Mouse (Mus musculus) lung, postnatal 14 days (tissue): Measurements from ENCODE around the gene Gm42791.
A peak's percentile ranks its signal among the peaks of the same experiment; 100 is the strongest.

Source experiments
- DNase-seq: peaks from one replicate; pipeline ENCODE4 v3.0.0; 2021

Gm42791 gene

DNA sequence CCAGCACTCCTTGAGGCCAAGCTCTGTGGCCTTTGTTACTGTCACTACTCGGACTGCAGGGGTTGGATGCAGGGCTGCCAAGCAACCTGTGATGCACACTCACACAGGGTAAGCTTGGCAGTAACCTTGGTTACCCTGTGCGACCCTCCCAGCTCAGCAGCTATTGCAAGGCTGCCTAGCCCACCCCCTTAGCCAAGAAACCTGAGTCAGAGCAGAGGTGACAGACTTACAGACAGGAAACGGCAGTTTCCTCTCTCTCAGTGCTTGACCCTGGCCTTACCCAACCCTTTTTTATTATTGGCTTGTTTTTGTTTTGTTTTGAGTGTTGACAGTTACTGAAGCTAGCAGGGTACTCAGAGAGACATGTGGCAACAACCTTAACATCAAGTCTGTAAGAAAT lies 82.7 kb downstream of the Gm42791 start:
- no peak for DNase-seq

DNA sequence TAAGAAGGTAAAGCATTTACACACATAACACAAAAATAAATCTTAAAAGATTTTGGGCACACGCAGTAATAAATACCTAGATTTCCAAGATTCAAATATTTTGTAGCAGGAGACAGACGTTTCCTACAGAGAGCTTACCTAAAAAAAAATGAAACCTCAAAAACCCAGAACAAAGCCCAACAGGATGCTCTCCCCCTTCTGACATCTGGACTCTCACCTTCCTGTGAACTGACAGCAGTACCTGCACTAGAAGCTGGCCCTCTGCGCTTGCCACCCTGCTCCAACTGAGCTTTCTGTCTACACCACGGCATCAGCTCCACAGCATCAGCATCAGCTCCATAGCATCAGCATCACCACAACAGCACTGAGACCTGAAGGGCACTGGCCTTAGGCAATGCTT lies 84.9 kb downstream of the Gm42791 start:
- no peak for DNase-seq

DNA sequence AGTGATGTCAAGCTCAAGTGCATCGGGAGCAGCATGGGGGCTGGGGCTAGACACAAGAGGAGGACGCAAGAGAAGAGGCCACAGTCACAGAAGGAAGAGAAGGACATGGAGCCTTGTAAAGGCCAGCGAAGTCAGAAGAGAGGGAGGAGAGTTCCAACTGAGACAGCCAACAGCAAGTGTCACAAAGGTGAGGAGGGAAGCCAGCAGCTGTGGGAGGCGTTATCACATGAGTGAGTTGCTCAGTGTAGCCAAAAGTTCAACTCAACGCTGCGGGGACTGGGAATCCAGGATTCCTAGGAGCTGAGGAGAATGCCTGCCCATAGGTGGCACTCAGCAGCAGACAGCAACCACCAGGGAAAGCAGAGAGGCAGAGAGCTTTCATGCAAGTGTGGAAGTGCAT lies 85.5 kb downstream of the Gm42791 start:
- DNase-seq: peak; percentile 12

DNA sequence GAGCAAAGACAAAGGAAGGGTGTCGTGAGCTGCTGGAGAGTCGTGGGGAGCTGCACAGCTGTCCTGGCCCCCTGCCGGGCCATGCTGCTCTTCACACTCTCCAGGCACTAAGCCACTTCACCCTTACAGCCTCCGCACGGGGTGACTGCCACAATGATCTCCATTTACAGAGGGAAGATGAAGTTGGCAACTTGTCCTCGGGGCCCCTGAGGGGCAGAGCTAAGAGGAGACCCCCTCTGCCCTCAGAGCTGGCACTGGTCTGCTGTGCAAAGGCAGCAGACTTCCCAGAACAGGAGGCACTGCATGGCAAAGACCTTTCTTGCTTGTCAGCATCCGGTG lies 85.9 kb downstream of the Gm42791 start:
- no peak for DNase-seq

DNA sequence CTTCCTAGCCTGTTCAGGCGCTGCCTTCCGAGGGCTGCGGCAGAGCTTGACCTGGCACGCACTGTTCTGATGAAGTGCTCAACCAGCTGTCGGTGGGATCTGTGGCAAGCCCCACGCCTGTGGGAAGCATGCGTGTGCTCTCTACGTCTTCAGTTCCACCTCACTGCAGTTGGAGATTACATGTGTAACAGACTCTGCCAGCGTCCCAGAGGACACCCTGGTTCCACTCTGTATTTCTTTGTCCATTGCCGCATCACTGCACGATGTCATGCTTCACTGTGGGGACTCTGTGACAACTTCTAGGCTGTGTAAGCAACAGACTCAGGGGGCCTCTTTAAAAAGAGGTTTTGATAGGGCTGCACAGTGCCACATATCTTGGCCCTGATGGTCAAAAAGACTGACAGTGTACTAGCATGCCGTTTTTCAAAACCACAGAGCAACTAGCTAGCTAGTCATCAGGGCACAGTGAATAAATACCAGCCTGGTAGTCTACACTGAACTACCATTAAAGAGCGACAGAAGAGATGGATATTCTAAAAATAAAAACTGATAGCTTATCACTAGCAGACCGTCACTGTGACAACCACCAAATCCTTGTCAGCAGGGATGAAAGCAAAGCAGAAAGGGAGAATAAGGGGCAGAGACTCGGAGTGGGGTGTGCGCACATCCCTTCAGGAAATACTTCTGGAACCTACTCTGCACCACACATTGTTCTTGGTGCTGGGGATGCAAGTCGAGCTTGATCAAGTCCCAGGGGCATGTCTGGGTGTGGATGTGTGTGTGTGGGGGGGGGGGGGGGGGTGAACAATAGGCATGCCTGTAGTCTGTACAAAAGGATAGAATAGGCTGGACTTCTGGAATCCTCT lies 86.5 kb downstream of the Gm42791 start:
- no peak for DNase-seq

DNA sequence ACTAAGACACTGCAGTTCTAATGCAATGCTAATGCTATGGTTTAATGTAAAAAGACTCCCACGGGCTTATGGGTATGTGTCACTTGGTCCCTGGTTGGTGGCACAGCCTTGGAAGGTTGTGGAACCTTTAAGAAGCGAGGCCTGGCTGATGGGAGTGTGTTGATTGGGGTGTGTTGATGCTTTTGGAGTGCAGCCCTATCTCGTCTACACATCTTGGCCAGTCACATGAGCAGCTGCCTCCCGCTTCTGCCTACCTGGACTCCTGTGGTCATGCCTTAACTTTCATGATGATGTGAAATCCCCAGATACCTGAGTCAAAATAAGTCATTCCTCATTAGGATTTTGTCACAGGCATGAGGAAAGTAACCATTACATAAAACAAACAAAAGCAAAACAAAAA lies 88.6 kb downstream of the Gm42791 start:
- no peak for DNase-seq

DNA sequence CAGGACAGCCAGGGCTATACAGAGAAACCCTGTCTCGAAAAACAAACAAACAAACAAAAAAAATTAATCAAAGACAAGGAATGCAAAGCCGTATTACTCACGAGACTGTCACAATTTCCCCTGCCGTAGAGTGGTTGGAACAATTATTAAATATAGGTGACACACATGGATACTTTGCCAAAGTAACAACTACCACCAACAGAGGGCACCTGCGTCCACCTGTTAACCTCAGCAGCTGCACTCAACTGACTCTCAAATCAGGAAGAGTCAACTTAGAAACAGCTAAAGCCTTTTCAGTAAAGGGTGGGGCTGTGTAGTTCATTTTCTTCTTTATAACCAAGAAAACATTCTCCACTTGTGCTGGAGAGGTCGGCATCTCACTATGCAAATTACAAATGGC lies 90.1 kb downstream of the Gm42791 start:
- DNase-seq: peak; percentile 69

DNA sequence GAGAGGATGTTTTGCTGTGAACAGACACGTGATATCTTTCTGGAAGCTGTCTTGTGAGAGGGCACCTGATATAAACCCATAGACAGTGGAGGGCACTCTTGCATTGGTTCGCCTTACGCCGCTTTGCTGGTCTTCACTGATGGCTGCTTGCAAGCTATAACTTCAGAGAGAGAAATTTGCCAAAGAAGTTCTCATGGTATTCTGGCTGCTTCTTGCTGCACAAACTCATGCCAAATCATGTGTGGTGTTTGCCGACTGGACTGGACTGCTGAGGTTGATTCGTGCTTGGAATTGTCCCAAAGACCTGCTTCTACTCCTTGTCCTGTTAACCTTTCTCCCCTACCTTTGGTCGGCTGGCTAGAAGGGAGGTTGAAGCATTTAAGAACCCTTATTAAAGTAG lies 95.6 kb downstream of the Gm42791 start:
- DNase-seq: no peak

DNA sequence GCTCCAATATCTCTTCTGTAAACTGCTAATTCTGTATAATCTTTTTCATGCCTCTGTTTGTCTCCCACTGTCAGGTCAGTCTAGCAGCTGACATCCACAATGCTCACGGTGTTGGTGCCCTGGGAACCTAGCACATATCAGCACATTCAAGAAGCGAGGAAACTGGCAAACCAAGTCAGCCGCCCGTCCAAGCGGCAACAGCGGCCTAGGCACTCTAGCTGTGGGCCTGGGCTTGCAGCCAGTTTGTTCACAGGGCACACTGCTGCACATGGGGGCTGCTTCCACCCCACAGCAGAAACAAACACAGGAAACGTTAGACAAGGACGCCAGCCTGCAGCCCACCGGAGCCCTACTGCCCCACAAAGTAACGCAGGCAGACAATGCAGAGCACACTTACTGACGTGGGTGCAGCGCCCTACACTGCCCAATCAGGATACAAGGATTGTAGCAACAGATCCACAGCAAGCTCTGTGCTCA lies 97.0 kb downstream of the Gm42791 start:
- peak; percentile 33 for DNase-seq

DNA sequence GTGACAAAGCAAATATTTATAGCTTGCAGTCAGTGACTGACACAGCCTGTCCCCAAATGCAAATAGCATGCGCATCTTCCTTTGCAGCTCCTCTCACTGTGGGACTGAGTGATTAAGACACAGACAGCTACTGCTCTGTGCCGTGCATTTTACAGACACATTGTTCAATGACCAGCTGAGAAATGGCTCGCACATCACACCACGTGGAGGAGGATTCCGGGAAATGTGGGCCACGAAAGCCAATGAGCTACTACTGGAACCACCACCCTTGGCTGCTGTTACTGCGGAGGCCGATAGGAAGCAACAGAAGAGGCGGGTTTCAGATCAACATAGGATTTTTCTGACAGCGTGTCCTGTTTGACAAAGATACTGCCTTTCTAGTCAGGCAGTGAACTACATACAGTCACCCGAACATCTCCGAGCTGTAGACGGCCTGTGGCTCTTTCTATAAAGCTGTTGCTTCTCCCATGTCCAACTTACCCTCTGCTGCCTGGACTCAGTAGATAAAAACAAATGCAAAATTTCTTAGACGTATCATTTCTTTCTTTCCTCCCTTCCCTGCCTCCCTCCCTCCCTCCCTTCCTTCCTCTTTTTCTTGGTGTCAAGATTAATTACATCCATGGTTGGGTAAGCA lies 97.8 kb downstream of the Gm42791 start:
- peak; percentile 23 for DNase-seq

DNA sequence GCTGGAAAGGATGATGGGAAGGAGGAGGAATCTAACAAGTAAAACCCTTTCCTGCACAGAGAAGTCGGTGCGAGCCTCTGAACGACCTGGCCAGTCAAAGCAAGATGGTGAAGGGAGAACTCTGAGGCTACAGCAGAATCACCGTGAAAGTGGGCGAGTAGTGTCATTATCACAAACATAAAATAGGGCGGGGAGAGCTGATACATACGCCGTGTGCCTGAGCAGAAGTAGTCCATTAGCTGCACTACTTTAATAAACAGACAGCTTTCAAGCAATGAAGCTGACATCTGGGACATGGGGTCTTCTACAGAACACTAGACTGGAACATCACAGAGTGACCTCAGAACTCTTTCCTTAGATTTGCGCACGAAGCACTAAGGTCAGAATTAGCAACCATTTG lies 98.4 kb downstream of the Gm42791 start:
- no peak for DNase-seq

DNA sequence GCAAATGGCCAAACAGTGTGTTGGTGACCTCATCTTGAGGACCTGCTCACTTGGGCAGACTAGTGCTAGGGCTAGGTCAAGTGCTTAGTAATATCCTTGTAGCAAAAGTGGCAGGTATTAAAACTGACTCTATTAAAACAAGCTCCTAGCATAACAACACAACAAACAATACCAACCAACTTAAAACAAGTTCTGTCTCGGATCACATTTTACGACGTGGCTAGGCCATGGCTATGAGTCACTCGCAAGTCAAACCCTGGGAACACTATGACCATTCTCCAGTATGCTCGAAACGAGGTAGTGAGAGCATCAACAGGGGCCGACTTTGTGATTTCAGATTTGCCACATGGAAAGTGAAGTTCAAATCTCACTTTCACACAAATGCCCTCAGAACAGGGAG lies 99.1 kb downstream of the Gm42791 start:
- no peak for DNase-seq

DNA sequence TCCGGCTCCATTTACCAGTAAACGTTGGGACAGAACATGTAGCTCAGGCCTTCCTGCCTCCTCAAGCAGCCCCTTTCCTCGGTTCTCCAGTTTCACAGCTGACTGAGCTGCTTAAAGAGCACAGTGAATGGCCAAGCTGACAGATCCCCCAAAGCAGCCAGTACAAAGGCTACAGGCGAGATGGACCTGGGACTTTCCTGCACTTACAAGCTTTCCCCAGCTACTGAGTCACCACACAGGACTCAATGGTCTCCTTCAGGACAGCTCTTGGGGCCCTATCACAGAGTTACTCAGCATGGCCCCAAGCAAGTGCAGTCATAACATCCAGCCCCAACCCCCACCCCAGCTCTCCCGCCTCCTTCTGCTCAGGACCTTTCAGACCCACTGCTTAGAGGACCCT lies 99.9 kb downstream of the Gm42791 start:
- no peak for DNase-seq

DNA sequence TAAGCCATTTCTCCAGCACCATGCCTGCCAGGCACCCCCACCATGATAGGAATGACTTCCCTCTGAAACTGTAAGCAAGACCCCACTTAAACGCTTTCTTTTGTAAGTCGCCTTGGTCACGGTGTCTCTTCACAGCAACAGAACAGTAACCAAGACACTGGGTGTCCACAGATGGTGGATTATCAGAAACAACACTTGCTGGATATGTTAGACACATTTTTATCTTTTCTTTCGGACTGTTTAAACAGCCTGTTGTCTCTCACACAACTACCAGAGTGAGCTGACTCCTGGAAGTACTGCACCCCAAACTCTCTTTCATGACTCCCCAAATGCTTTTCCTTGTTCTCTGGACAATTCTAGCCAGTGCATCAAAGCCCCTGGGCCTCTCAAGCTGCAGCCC lies 104.7 kb downstream of the Gm42791 start:
- DNase-seq: no peak

DNA sequence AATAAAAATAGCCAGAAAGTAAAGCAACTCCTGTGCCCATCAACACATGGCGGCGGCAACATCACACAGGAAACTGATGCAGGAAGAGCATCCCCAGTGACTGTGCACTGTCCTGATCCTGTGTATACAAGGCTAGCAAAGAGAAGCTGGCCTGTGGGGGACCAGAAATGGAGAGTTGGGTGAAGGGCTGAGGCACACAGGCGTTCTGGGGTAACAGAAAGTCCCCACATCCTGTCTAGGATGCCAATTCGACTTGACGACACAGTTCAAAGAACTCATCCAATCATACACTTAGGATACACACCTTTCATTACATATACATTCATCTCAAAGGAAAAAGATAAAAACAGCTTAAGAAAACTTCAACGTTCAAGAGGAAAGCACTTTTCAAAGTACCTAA lies 106.9 kb downstream of the Gm42791 start:
- no peak for DNase-seq

DNA sequence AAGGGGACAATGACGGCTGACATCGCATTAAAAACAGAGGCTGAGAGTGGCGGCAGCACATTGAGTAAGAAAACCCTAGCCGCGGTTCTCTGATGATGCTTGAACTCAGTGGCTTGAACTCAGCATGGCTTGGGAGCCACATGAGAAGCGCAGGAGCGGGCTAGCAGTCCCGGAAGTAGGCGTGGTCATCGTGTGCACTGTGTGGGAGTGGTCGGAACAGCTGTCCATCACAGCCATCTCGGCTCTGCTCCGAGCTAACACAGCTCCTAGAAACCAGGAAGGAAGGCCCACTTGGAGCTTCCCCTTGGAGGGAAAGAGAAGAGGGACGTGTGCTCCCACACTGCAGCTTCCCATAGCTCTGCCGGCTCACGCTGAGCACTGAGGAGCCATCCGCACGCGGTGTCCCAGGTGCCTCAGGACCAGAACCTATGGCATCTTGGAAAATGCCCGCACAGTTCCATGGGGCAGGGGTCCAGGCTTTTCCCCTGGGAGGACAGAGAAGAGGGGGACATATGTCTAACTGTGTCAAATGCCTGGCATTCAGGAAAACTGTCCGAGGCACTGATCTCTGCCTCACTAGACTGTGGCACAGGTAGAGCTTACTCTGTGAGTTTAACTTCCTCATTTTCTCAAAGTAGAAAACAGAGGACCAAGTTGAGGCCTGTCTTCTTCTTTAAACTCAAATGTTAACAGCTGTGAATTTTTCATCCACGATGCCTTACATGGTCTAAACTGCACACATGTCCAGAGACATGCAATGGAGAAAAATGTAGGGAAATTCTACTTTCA lies 108.9 kb downstream of the Gm42791 start:
- peak; percentile 42 for DNase-seq

DNA sequence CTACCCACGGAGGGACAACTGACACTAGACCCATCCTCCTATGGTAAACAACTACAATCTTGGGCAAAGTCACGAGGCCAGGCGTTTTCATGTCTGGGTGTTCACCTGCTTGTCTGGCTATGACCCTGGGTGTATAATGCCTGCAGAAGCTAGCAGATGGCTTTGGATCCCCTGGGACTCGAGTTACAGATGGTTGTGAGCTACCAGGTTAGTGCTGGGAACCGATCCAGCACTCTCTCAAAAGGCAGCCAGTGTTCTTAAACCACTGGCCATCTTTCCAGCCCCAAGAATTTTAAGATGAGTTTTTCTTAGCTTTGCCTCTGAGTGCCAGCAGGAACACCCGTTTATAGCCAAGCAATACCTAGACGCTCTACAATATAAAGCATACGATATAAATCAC lies 111.3 kb downstream of the Gm42791 start:
- no peak for DNase-seq

DNA sequence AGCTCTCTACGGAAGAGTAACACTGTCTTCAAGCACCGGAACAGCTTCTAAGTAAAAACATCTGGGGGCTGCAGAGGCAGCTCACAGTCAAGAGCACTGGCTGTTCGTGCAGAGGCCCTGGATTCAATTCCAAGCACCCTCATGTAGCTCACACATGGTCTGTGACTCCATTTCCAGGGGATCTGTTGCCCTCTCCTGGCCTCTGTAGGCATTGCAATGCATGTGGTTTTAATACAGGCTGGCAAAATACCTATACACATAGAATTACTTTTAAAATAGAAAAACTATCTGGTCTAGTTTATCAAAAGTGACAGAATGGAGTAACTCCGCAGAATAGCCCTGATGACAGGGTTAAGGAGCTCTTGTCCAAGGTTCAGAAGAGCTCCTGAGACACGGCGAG lies 115.7 kb downstream of the Gm42791 start:
- peak; percentile 6 for DNase-seq

DNA sequence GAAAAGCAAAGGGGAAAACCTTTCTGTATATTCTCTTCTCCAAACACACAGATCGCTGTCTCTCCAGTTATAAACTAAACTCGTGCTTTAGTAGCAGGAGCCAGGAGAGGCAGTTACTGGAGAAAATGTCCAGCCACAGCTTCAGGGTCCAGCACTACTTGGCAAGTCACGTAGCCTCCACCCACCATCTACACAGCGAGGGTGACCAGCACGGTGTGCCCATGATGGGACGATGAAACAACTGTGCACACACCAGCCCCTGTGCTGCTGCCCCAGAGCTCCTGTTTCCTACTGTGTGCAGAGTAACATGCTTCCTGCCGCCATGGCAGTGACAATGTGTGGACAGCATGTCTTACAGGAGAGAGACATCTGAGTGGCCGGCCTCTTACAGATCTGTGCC lies 121.8 kb downstream of the Gm42791 start:
- DNase-seq: no peak

DNA sequence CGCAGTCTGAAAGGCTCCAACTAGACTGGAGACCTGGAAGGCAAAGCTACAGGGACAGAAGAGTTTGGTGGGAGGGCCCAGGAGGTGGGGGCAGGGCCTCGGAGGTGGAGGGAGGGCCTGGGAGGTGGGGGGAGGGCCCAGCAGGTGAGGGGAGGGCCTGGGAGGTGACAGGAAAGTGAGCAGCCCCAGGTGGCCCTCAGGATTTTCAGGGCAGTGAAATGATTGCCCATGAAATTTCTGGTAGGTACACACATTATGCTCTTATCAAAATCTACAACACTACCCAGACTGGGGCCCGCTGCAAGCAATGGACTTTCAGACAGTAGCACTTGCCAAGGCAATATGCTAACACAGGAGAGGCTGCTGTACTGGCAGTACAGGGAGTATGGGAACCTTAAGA lies 125.4 kb downstream of the Gm42791 start:
- no peak for DNase-seq

DNA sequence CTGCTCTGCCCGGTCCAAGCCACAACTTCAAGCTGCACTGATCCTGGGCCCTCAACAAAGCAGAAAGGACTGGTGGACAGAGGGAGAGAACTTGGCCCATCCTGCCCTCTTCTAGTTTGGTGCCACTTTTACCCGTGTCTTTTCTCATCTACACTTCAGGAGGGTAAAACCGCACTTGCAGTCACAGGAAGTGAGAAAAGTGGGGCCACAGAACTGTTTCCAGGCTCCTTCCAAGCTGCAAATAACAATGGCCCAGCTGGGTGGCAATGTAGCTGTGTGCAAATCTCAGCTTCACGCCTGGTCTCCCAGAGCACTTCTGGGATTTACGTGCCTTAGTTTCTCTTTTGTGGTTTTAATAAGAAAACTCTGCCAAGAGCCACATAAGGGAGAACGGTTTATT lies 127.2 kb downstream of the Gm42791 start:
- no peak for DNase-seq

DNA sequence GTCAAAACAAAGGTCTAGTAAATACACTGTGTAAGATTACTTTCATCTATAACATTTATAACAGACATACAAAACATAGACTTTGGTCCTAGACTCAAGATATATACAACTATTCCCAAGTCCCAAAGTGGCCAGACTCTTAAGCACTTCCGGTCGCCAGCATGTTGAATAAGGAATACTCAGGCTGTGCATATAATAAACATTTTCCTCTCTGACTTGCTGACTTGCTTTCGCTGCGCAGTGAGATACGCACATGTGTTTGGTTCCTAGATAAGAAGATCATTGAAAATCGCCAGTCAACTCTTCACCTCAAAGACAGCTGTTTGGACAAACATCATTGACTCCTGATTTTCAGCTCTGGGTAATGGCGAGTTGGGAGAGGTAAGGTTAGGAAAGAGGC lies 127.8 kb downstream of the Gm42791 start:
- no peak for DNase-seq

DNA sequence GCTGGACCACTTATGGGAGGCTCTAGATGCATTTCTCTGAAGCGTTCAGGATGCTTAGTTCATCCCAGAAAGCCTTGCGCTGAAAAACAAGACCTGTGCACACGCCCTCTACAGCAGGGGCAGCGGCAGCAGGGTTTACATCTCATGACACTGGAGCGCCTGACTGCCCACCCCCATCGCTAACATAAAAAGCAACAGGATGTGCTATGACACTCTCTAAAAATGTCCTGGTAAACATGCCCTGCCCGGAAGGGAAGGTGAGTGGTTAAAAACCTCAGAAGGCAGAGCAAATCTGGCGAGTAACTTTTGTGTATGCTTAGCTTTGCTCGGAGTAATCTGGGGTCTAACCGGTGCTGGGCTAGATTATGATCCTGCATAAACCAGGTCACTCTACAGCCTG lies 128.4 kb downstream of the Gm42791 start:
- peak; percentile 7 for DNase-seq

DNA sequence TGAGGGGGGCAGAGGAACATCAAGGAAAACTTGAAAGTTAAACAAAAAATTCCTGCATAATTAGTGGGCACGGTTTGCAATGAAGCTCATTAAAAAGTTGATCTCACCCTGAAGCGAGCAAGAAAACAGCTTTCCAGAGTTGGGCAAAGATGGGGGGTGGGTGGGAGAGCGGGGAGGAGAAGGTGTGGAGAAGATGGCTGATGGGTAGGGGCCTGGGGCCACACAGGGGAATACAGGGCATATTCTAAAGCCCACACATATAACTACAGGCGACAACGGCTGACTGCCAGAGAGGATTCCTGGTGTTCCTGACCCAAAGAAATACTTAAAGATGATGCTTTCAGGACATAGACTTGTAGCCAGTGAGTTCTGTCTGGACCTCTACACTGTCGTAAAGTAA lies 131.5 kb downstream of the Gm42791 start:
- no peak for DNase-seq
